ENCODE assay signal across 24 mouse cellular contexts in the genomic region with DNA sequence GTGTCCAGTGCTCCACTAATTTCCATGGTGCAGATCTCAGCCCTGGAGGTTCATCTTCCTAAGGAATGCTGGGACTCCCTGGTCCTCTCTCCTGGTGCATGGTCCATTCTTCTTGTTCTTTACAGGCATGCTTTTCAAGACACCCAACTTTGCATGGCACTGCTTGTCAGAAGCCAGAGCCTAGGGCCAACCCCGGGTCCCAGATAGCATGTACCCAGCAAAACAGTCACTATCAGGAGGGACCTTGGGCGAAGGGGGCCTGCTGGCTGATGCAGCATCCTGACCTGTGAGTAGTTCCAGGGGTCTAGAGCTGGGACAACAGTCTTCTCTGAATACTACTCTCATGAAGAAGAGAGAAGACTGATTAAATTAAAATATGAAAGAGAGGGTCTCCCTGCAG. TPM values are rescaled to one million over a fixed set of nuclear protein-coding genes. Genes with fewer than 3 reads are reported as not detected.
DNase-seq lines count a peak whose midpoint lies in the region; ATAC-seq and TF ChIP-seq lines count a peak whose summit lies in the region.
"Had no signal": no experiment of that assay in that cellular context is flagged by ENCODE, and none has a peak within 500 bp of the region (broad histone marks: within the 10 kb centered on the region; RNA-seq: fewer than 3 reads in every experiment).

No protein-coding gene starts in this region.

- peaks cover 92% of the 10 kb centered on the region for H3K4me1 ChIP-seq in liver, embryonic 12.5 days
- H3K4me1 ChIP-seq in liver, postnatal 0 days (ENCODE audit: insufficient read depth), result peaks cover 60% of the 10 kb centered on the region
- peaks cover 98% of the 10 kb centered on the region for H3K4me1 ChIP-seq in liver, embryonic 15.5 days (replicated peaks)
- peaks cover 67% of the 10 kb centered on the region for H3K4me1 ChIP-seq in thymus, adult 2 months (replicated peaks; ENCODE audit: control insufficient read depth, insufficient read depth, low read length)

- H3K9ac ChIP-seq in liver, embryonic 12.5 days, result peak overlapping the region; percentile 18; the same call in 1 of the 2 replicates
- H3K9ac ChIP-seq in liver, postnatal 0 days (replicated peaks), result no peak overlapping the region
- no peak overlapping the region for H3K9ac ChIP-seq in liver, embryonic 15.5 days
- H3K9ac ChIP-seq: embryonic facial prominence, embryonic 12.5 days; forebrain, embryonic 13.5 days had no signal

- no peaks in the 10 kb centered on the region for H3K9me3 ChIP-seq in liver, embryonic 12.5 days (replicated peaks)
- no peaks in the 10 kb centered on the region for H3K9me3 ChIP-seq in liver, postnatal 0 days (ENCODE audit: low read length)
- H3K9me3 ChIP-seq in liver, embryonic 15.5 days (replicated peaks), result no peaks in the 10 kb centered on the region
- H3K9me3 ChIP-seq: embryonic facial prominence, embryonic 10.5 days; embryonic facial prominence, embryonic 12.5 days; forebrain, embryonic 13.5 days; G1E had no signal

- no peaks in the 10 kb centered on the region for H3K36me3 ChIP-seq in liver, embryonic 12.5 days
- no peaks in the 10 kb centered on the region for H3K36me3 ChIP-seq in liver, postnatal 0 days (replicated peaks; ENCODE audit: insufficient read depth, low read length)
- H3K36me3 ChIP-seq in liver, embryonic 15.5 days (replicated peaks), result no peaks in the 10 kb centered on the region
- H3K36me3 ChIP-seq in thymus, adult 2 months (ENCODE audit: control insufficient read depth, insufficient read depth, low read length), result no peaks in the 10 kb centered on the region
- H3K36me3 ChIP-seq: embryonic facial prominence, embryonic 10.5 days; embryonic facial prominence, embryonic 12.5 days; G1E had no signal

- TF ChIP-seq POLR2A in thymus, adult 2 months (IDR thresholded peaks at IDR 0.05; ENCODE audit: control insufficient read depth, extremely low read depth, insufficient read depth, low read length, poor library complexity), result no peak

- ATAC-seq in liver, embryonic 12.5 days, result no peak
- no peak for ATAC-seq in liver, postnatal 0 days
- no peak for ATAC-seq in liver, embryonic 15.5 days (ENCODE audit: insufficient read depth)
- ATAC-seq: activated CD4-positive, CD25-positive, alpha-beta regulatory T cell, adult 4 months; CD4-positive, CD25-positive, alpha-beta regulatory T cell, adult 4 months; forebrain, embryonic 13.5 days; Patski had no signal

- peak overlapping the region; percentile 53 for H3K27ac ChIP-seq in liver, embryonic 12.5 days
- no peak overlapping the region for H3K27ac ChIP-seq in liver, postnatal 0 days (ENCODE audit: low read depth)
- 0 out of 2 replicates have a peak overlapping the region, but pooled peaks have one; percentile 14 for H3K27ac ChIP-seq in liver, embryonic 15.5 days (replicated peaks)
- H3K27ac ChIP-seq in thymus, adult 2 months (ENCODE audit: control insufficient read depth, insufficient read depth, low read length), result peak overlapping the region; percentile 99
- H3K27ac ChIP-seq: embryonic facial prominence, embryonic 12.5 days had no signal

- no peaks in the 10 kb centered on the region for H3K27me3 ChIP-seq in liver, embryonic 12.5 days (replicated peaks)
- no peaks in the 10 kb centered on the region for H3K27me3 ChIP-seq in liver, postnatal 0 days (ENCODE audit: insufficient read depth, low read length)
- no peaks in the 10 kb centered on the region for H3K27me3 ChIP-seq in liver, embryonic 15.5 days
- H3K27me3 ChIP-seq in thymus, adult 2 months (ENCODE audit: control insufficient read depth, insufficient read depth, low read length), result no peaks in the 10 kb centered on the region
- H3K27me3 ChIP-seq: embryonic facial prominence, embryonic 12.5 days; forebrain, embryonic 13.5 days; Patski had no signal

- 54% methylated on average over 2 of the region's 2 CpGs for WGBS in liver, embryonic 12.5 days (ENCODE audit: insufficient replicate concordance)
- 57% methylated on average over 2 of the region's 2 CpGs for WGBS in liver, postnatal 0 days (ENCODE audit: insufficient replicate concordance)
- WGBS in liver, embryonic 15.5 days (ENCODE audit: insufficient replicate concordance), result 70% methylated on average over 2 of the region's 2 CpGs
- WGBS in thymus, adult 2 months, result 95% methylated on average over 2 of the region's 2 CpGs

- no peak for TF ChIP-seq EP300 in liver, postnatal 0 days (IDR thresholded peaks at IDR 0.05; ENCODE audit: low read depth)

- no peak overlapping the region for H3K4me2 ChIP-seq in liver, embryonic 12.5 days
- H3K4me2 ChIP-seq in liver, postnatal 0 days (ENCODE audit: low read depth, low read length), result no peak overlapping the region
- no peak overlapping the region for H3K4me2 ChIP-seq in liver, embryonic 15.5 days
- H3K4me2 ChIP-seq: embryonic facial prominence, embryonic 12.5 days; forebrain, embryonic 13.5 days had no signal

- peak; percentile 74 for DNase-seq in heart, adult 11 months
- DNase-seq in heart, postnatal 4 days, result no peak
- no peak for DNase-seq in liver, postnatal 0 days
- no peak for DNase-seq in liver
- no peak for DNase-seq in thymus, adult 2 months
- no peak for DNase-seq in thymus, postnatal 4 days
- DNase-seq: adrenal gland, adult 8-10 months; adrenal gland, postnatal 14 days; adrenal gland, postnatal 36 days; B cell, adult 2 months; cerebellum, adult 11-12 months; cerebellum, adult 2 months; cerebellum, adult 9-10 months; cerebellum, postnatal 10 days; cerebellum, postnatal 25 days had no signal

- H3K4me3 ChIP-seq in liver, embryonic 12.5 days, result no peak overlapping the region
- no peak overlapping the region for H3K4me3 ChIP-seq in liver, postnatal 0 days (ENCODE audit: low read depth, low read length)
- no peak overlapping the region for H3K4me3 ChIP-seq in liver, embryonic 15.5 days (replicated peaks)
- no peak overlapping the region for H3K4me3 ChIP-seq in thymus, adult 2 months (ENCODE audit: control insufficient read depth, insufficient read depth, low read length)
- H3K4me3 ChIP-seq: embryonic facial prominence, embryonic 10.5 days; embryonic facial prominence, embryonic 12.5 days; forebrain, embryonic 13.5 days had no signal

- TF ChIP-seq CTCF in liver, postnatal 0 days (IDR thresholded peaks at IDR 0.05; ENCODE audit: low read depth), result no peak
- TF ChIP-seq CTCF in thymus, adult 2 months (IDR thresholded peaks at IDR 0.05; ENCODE audit: borderline replicate concordance, control insufficient read depth, extremely low read depth, insufficient read depth, low read length, poor library complexity), result no peak

RNA-seq across cellular contexts. Expression of gene Klf13, which starts 49.7 kb away (rescaled TPM):
- 10 to 100 TPM; 52.1 to 53.2 TPM for total RNA-seq in heart, postnatal 4 days (2021)
- polyA plus RNA-seq in liver, embryonic 12.5 days (2016; fragmentation: Nextera tagmentation; extraction: Ambion mirVana), result 17.7 and 20.8 TPM in 2 replicates
- polyA plus RNA-seq in liver, postnatal 0 days (2015; fragmentation: Nextera tagmentation; extraction: Ambion mirVana), result 25.5 and 25.7 TPM in 2 replicates
- 15.3 and 15.6 TPM in 2 replicates for polyA plus RNA-seq in liver, embryonic 15.5 days (2015; fragmentation: Nextera tagmentation; extraction: Ambion mirVana)
- polyA plus RNA-seq in thymus, adult 2 months (2012; rRNA removed), result 172 and 234 TPM in 2 replicates
